Mouse (Mus musculus): Measurements from ENCODE around the gene Med15. TPM values are rescaled to one million over a fixed set of nuclear protein-coding genes. Genes with fewer than 3 reads are reported as not detected.

The Med15 gene
- polyA plus RNA-seq, 1 experiment from 2014 or later, result 47.5 TPM

GRCm38 (mm10) chr16:17724448-17724847 lies 8.2 kb downstream of the Med15 start:
- peaks cover 17% of the 10 kb centered on the region for H3K4me1 ChIP-seq (ENCODE audit: control insufficient read depth, insufficient read depth, low read length)
- no peaks in the 10 kb centered on the region for H3K36me3 ChIP-seq (ENCODE audit: control insufficient read depth, insufficient read depth, low read length)
- H3K4me3 ChIP-seq (ENCODE audit: low read depth, low read length), result no peak overlapping the region
- H3K27ac ChIP-seq (ENCODE audit: low read length), result no peak overlapping the region
- peak; percentile 44 for ATAC-seq
- 89% methylated on average over 3 of the region's 3 CpGs for WGBS
- no peaks in the 10 kb centered on the region for H3K9me3 ChIP-seq (replicated peaks; ENCODE audit: control insufficient read depth, low read length, poor library complexity, severe bottlenecking)
- H3K27me3 ChIP-seq (ENCODE audit: control insufficient read depth, insufficient read depth, low read depth, low read length), result no peaks in the 10 kb centered on the region
- H3K4me2 ChIP-seq (ENCODE audit: low read length), result no peak overlapping the region
- no peak overlapping the region for H3K9ac ChIP-seq (ENCODE audit: low read depth, low read length)

DNA sequence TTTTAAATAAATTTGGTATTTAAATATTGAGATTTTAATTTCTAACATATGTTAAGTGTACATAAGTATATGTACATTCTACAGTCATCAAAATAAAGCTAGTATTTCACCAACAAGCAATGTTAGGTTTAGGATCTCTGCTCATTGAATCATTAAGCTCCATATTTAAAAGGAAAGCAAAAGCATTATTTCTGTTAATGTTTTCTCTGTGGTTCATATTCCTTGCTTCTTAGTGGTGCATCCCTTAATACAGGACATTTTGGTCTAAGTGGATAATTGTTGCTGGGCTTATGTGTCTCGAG lies 9.4 kb downstream of the Med15 start:
- no peak for ATAC-seq
- Histone ChIP-seq H3K9me3 (replicated peaks; ENCODE audit: control insufficient read depth, low read length, poor library complexity, severe bottlenecking) (no peaks in the 10 kb centered on the region), H3K4me2 (ENCODE audit: low read length) (peak overlapping the region; percentile 46), H3K4me3 (ENCODE audit: low read depth, low read length) (no peak overlapping the region), H3K36me3 (ENCODE audit: control insufficient read depth, insufficient read depth, low read length) (no peaks in the 10 kb centered on the region), H3K9ac (ENCODE audit: low read depth, low read length) (no peak overlapping the region), H3K4me1 (ENCODE audit: control insufficient read depth, insufficient read depth, low read length) (peaks cover 17% of the 10 kb centered on the region), H3K27ac (ENCODE audit: low read length) (no peak overlapping the region), H3K27me3 (ENCODE audit: control insufficient read depth, insufficient read depth, low read depth, low read length) (no peaks in the 10 kb centered on the region)
- WGBS, result 91% methylated on average over 1 of the region's 1 CpGs

DNA sequence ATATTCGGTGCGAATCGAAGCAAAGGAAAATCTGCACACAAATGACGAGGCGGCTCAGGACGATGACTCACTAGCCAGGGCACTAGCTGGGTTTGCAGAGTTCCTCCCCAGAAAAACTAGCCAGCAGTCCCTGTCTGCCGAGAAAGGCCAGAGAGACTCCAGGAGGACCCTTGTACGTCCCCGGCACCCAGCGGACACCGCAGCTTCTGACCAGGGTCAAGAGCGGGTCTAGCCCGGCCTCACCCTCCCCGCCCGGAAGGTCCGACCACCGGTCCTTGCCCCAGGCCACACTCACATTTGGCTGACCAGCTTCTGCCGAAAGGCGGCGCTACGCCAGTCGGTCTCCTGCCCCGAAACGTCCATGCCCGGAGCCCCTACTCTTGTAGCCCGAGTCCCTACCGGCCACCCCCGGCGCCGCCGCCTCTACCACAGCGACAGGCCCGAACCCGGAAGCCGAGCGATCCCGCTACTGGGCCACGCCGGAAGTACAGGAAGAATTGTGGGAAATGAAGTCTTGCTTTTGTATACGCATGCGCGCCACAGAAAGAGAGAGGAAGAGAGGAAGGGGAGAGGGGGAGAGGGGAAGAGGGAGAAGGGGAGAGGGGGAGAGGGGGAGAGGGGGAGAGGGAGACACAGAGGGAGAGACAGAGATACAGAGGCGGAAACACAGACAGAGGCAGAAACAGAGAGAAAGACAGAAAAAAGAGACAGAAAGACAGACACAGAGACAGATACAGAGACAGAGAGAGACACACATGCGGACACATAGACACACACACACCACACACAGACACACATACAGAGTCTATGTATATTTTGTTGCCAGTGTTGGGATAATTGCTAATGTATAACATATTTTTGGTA lies 10.0 kb downstream of the Med15 start:
- H3K27ac ChIP-seq (ENCODE audit: low read length), result peak overlapping the region; percentile 76
- no peaks in the 10 kb centered on the region for H3K36me3 ChIP-seq (ENCODE audit: control insufficient read depth, insufficient read depth, low read length)
- peak overlapping the region; percentile 63 for H3K4me3 ChIP-seq (ENCODE audit: low read depth, low read length)
- peak; percentile 93 for ATAC-seq
- WGBS, result 2% methylated on average over 40 of the region's 44 CpGs
- H3K27me3 ChIP-seq (ENCODE audit: control insufficient read depth, insufficient read depth, low read depth, low read length), result no peaks in the 10 kb centered on the region
- no peaks in the 10 kb centered on the region for H3K9me3 ChIP-seq (replicated peaks; ENCODE audit: control insufficient read depth, low read length, poor library complexity, severe bottlenecking)
- H3K4me1 ChIP-seq (ENCODE audit: control insufficient read depth, insufficient read depth, low read length), result peaks cover 17% of the 10 kb centered on the region
- peak overlapping the region; percentile 78 for H3K9ac ChIP-seq (ENCODE audit: low read depth, low read length)
- peak overlapping the region; percentile 98 for H3K4me2 ChIP-seq (ENCODE audit: low read length)

DNA sequence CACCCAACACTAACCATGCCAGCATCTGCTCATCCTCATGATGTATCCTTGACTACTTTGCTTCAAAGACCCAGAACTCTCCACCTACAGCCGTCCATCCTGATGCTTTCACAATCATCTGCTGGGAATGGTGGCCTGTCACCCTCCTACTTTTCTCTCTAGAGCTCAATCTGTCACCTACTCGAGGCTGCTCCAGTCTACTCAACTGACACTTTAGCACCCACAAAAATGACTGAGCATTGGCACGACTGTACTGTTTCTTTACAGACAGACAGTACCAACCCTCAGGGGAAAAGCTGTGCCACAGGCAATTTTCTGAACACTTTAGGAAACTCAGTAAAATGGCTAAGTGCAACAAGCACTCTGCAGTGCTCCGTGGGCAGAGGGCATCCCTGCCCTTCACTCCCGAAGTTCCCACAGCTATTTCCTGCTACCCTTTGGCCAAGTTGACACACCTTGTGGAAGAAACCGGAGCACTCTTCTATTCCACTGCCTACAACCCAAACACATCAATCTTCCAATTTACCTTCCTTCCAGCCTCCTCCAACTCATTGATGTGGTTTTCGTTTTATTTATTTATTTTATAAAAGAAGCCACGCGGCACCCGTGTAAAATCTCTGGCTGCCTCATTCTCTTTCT lies 10.8 kb downstream of the Med15 start:
- Histone ChIP-seq H3K27ac (ENCODE audit: low read length) (peak overlapping the region; percentile 76; the same call in 1 of the 2 replicates), H3K27me3 (ENCODE audit: control insufficient read depth, insufficient read depth, low read depth, low read length) (no peaks in the 10 kb centered on the region), H3K9ac (ENCODE audit: low read depth, low read length) (peak overlapping the region; percentile 78), H3K4me1 (ENCODE audit: control insufficient read depth, insufficient read depth, low read length) (peaks cover 17% of the 10 kb centered on the region), H3K9me3 (replicated peaks; ENCODE audit: control insufficient read depth, low read length, poor library complexity, severe bottlenecking) (no peaks in the 10 kb centered on the region), H3K36me3 (ENCODE audit: control insufficient read depth, insufficient read depth, low read length) (no peaks in the 10 kb centered on the region), H3K4me2 (ENCODE audit: low read length) (peak overlapping the region; percentile 98), H3K4me3 (ENCODE audit: low read depth, low read length) (peak overlapping the region; percentile 63)
- peak; percentile 6; the same call in 1 of the 2 replicates for ATAC-seq
- WGBS, result 8% methylated on average over 10 of the region's 10 CpGs

DNA sequence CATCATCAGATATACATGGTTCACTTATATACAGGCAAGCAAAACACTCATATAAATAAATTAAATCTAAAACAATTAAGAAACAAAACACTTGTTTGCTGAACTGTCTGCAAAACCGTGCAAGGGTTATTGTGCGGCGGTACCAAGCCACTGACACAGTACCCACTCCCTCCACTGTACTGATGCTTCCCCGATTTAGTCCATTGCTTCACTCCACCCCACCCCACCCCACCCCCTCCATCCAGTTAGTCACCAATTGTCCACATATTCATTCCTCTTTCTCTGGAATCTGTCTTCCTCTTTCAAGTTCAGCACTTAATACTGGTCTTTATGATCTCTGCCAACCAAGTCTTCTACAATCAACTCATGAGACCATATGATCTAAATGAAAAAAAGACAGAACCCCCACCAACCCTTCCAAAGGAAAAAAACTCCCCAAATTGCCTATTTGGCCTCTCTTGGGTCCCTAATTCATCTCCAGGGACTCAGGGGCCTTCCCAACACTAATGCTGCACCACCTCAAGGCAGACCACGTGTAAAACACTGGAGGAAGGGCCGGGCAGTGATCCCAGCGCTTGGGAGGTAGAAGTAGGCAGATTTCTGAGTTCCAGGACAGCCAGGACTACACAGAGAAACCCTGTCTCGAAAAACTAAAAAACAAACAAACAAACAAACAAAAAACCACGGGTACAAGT lies 11.4 kb downstream of the Med15 start:
- Histone ChIP-seq H3K36me3 (ENCODE audit: control insufficient read depth, insufficient read depth, low read length) (no peaks in the 10 kb centered on the region), H3K4me1 (ENCODE audit: control insufficient read depth, insufficient read depth, low read length) (peaks cover 17% of the 10 kb centered on the region), H3K4me3 (ENCODE audit: low read depth, low read length) (peak overlapping the region; percentile 63), H3K9ac (ENCODE audit: low read depth, low read length) (peak overlapping the region; percentile 78), H3K27ac (ENCODE audit: low read length) (no peak overlapping the region), H3K27me3 (ENCODE audit: control insufficient read depth, insufficient read depth, low read depth, low read length) (no peaks in the 10 kb centered on the region), H3K4me2 (ENCODE audit: low read length) (peak overlapping the region; percentile 98), H3K9me3 (replicated peaks; ENCODE audit: control insufficient read depth, low read length, poor library complexity, severe bottlenecking) (no peaks in the 10 kb centered on the region)
- WGBS, result 73% methylated on average over 9 of the region's 9 CpGs
- ATAC-seq, result no peak

DNA sequence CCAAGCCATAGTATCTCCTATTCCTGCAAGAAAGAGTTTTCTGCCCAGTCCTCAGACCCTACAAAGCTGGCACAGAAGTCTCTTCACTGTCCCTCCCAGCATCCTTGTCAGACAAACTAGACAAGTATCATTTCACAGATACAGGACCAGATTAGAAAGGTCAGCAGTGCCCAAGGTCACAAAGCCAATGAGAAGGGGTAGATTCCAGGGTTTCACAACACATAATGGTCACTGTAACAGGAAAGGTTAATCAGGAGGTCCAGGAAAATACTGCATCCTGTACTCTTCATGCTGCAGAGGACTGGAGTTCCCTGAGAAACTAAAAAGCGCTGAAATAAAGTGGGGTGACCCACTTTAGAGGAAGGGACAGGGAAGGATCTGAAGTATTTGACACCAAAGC lies 14.9 kb downstream of the Med15 start:
- H3K9me3 ChIP-seq (replicated peaks; ENCODE audit: control insufficient read depth, low read length, poor library complexity, severe bottlenecking), result no peaks in the 10 kb centered on the region
- H3K4me3 ChIP-seq (ENCODE audit: low read depth, low read length), result no peak overlapping the region
- peaks cover 17% of the 10 kb centered on the region for H3K4me1 ChIP-seq (ENCODE audit: control insufficient read depth, insufficient read depth, low read length)
- no peak for ATAC-seq
- H3K27me3 ChIP-seq (ENCODE audit: control insufficient read depth, insufficient read depth, low read depth, low read length), result no peaks in the 10 kb centered on the region
- H3K27ac ChIP-seq (ENCODE audit: low read length), result no peak overlapping the region
- H3K36me3 ChIP-seq (ENCODE audit: control insufficient read depth, insufficient read depth, low read length), result no peaks in the 10 kb centered on the region
- H3K9ac ChIP-seq (ENCODE audit: low read depth, low read length), result no peak overlapping the region
- no peak overlapping the region for H3K4me2 ChIP-seq (ENCODE audit: low read length)
- 91% methylated on average over 1 of the region's 1 CpGs for WGBS

GRCm38 (mm10) chr16:17707541-17707940 lies 25.1 kb downstream of the Med15 start:
- H3K9me3 ChIP-seq (replicated peaks; ENCODE audit: control insufficient read depth, low read length, poor library complexity, severe bottlenecking), result no peaks in the 10 kb centered on the region
- H3K4me1 ChIP-seq (ENCODE audit: control insufficient read depth, insufficient read depth, low read length), result no peaks in the 10 kb centered on the region
- peaks cover under 1% of the 10 kb centered on the region; the same call in 1 of the 2 replicates for H3K36me3 ChIP-seq (ENCODE audit: control insufficient read depth, insufficient read depth, low read length)
- 94% methylated on average over 1 of the region's 1 CpGs for WGBS
- no peak overlapping the region for H3K27ac ChIP-seq (ENCODE audit: low read length)
- H3K27me3 ChIP-seq (ENCODE audit: control insufficient read depth, insufficient read depth, low read depth, low read length), result no peaks in the 10 kb centered on the region
- H3K4me3 ChIP-seq (ENCODE audit: low read depth, low read length), result no peak overlapping the region
- no peak overlapping the region for H3K4me2 ChIP-seq (ENCODE audit: low read length)
- H3K9ac ChIP-seq (ENCODE audit: low read depth, low read length), result no peak overlapping the region
- no peak for ATAC-seq

- Histone ChIP-seq H3K4me1 (ENCODE audit: control insufficient read depth, insufficient read depth, low read length) (no peaks in the 10 kb centered on the region), H3K36me3 (ENCODE audit: control insufficient read depth, insufficient read depth, low read length) (peaks cover 6% of the 10 kb centered on the region), H3K27ac (ENCODE audit: low read length) (no peak overlapping the region), H3K4me2 (ENCODE audit: low read length) (no peak overlapping the region), H3K27me3 (ENCODE audit: control insufficient read depth, insufficient read depth, low read depth, low read length) (no peaks in the 10 kb centered on the region), H3K9me3 (replicated peaks; ENCODE audit: control insufficient read depth, low read length, poor library complexity, severe bottlenecking) (no peaks in the 10 kb centered on the region), H3K4me3 (ENCODE audit: low read depth, low read length) (no peak overlapping the region), H3K9ac (ENCODE audit: low read depth, low read length) (no peak overlapping the region)
- no peak for ATAC-seq
- whole genome bisulfite sequencing, result 96% methylated on average over 2 of the region's 2 CpGs
Observed at GRCm38 (mm10) chr16:17701043-17701405, 31.7 kb downstream of the Med15 start.
